Mouse (Mus musculus) neutrophil, adult 5-6 weeks (primary cell): ENCODE results near the gene Unc50. TPM values are rescaled to one million over a fixed set of nuclear protein-coding genes. Genes with fewer than 3 reads are reported as not detected.

Experiments
- ATAC-seq: fragments of 151-379, 151-347 bp; 2 replicates; pipeline ENCODE4 v1.8.0; 2017; ENCODE audit warnings: mild to moderate bottlenecking, moderate TSS enrichment; ENCODE audit not compliant: insufficient number of reproducible peaks, poor library complexity, low FRiP score, severe bottlenecking; ENCODE audit errors: extremely low read depth
- total RNA-seq: library from RNA; stranded (forward); fragments of 200-1000 nt; gene quantifications from 2 replicates; pipeline ENCODE4 v1.2.3, GENCODE M21; 2017

The Unc50 gene
- total RNA-seq, result 52.3 and 57.2 TPM in 2 replicates

- ATAC-seq, result peak; percentile 99
Measured at GRCm38 (mm10) chr1:37429366-37430296, at the start of gene Unc50, which contains the start of gene Coa5. Gene Unc50, plus strand, starts transcription at chr1:37430139. Gene Coa5, minus strand, starts transcription at chr1:37430103.

GRCm38 (mm10) chr1:37380913-37381312, 49.0 kb upstream of the Unc50 start:
- ATAC-seq, result no peak

GRCm38 (mm10) chr1:37384304-37384703, 45.6 kb upstream of the Unc50 start:
- no peak for ATAC-seq

GRCm38 (mm10) chr1:37386448-37386971, 43.4 kb upstream of the Unc50 start:
- no peak for ATAC-seq

GRCm38 (mm10) chr1:37393174-37393573, 36.8 kb upstream of the Unc50 start:
- no peak for ATAC-seq

- no peak for ATAC-seq
Measured at GRCm38 (mm10) chr1:37396481-37396880, 33.5 kb upstream of the Unc50 start.

- ATAC-seq, result no peak
Measured at GRCm38 (mm10) chr1:37398961-37399360, 31.0 kb upstream of the Unc50 start.

- ATAC-seq, result no peak
Measured at GRCm38 (mm10) chr1:37399734-37400133, 30.2 kb upstream of the Unc50 start.

- ATAC-seq, result peak; percentile 40; the same call in 1 of the 2 replicates
Measured at GRCm38 (mm10) chr1:37401687-37402086, 28.3 kb upstream of the Unc50 start.

GRCm38 (mm10) chr1:37405137-37405536, 24.8 kb upstream of the Unc50 start:
- no peak for ATAC-seq

GRCm38 (mm10) chr1:37407228-37407627, 22.7 kb upstream of the Unc50 start:
- no peak for ATAC-seq

- ATAC-seq, result no peak
Measured at GRCm38 (mm10) chr1:37408059-37408458, 21.9 kb upstream of the Unc50 start.

GRCm38 (mm10) chr1:37408678-37409077, 21.3 kb upstream of the Unc50 start:
- ATAC-seq, result no peak

- no peak for ATAC-seq
Measured at GRCm38 (mm10) chr1:37409647-37410046, 20.3 kb upstream of the Unc50 start.

- ATAC-seq, result no peak
Measured at GRCm38 (mm10) chr1:37415394-37415793, 14.5 kb upstream of the Unc50 start.

GRCm38 (mm10) chr1:37419420-37419819, 10.5 kb upstream of the Unc50 start:
- ATAC-seq, result peak; percentile 100

- no peak for ATAC-seq
Measured at GRCm38 (mm10) chr1:37427144-37427875, 2.6 kb upstream of the Unc50 start.

- no peak for ATAC-seq
Measured at GRCm38 (mm10) chr1:37428911-37429310, 1.0 kb upstream of the Unc50 start.

- no peak for ATAC-seq
Measured at GRCm38 (mm10) chr1:37430297-37430840, 430 bp downstream of the Unc50 start.
